Mouse (Mus musculus) ES-Bruce4 (cell line): ENCODE results near the gene Bcl7a.

Experiments
- CTCF ChIP-seq: IDR thresholded peaks from one replicate; pipeline ENCODE4 v1.8.1; 2011; ENCODE audit warnings: low read depth, low read length
- POLR2A ChIP-seq: IDR thresholded peaks from one replicate; pipeline ENCODE4 v1.8.1; 2011; ENCODE audit warnings: low read length; ENCODE audit not compliant: insufficient read depth

GRCm38 (mm10) chr5:123406952-123407351, 63.3 kb downstream of the Bcl7a start:
- TF ChIP-seq CTCF (no peak), POLR2A (no peak)
